Mouse (Mus musculus): ENCODE data around the gene Hp1bp3. TPM values are rescaled to one million over a fixed set of nuclear protein-coding genes. Genes with fewer than 3 reads are reported as not detected.

The Hp1bp3 gene
- polyA plus RNA-seq (2012; rRNA removed), result 33.5 and 34.2 TPM in 2 replicates

- peak; percentile 39 to 64 for DNase-seq (ENCODE audit: low read depth in 1 of 2, low spot score in 2 of 2)
- Histone ChIP-seq H3K4me3 (ENCODE audit: extremely low read depth, insufficient read depth, insufficient read length) (peak within 1 kb of the TSS; percentile 98), H3K36me3 (ENCODE audit: control insufficient read depth, insufficient read depth, low read length) (no peaks in the 10 kb centered on the region), H3K27ac (ENCODE audit: insufficient read depth, low read length) (peak within 1 kb of the TSS; percentile 96), H3K27me3 (ENCODE audit: control insufficient read depth, insufficient read depth, low read length) (no peaks in the 10 kb centered on the region), H3K4me1 (ENCODE audit: control insufficient read depth, insufficient read depth, insufficient read length) (peaks cover 12% of the 10 kb centered on the region)
- under 1% methylated on average over 79 of the region's 84 CpGs for WGBS
- TF ChIP-seq POLR2A (IDR thresholded peaks at IDR 0.05; ENCODE audit: low read depth, low read length) (peak; percentile 50; the same call in 1 of the 2 replicates), CTCF (IDR thresholded peaks at IDR 0.05; ENCODE audit: extremely low read depth, insufficient read depth, insufficient read length, insufficient replicate concordance) (no peak)
These were observed at the start of gene Hp1bp3 for GRCm38 (mm10) chr4:138216200-138216890. Gene Hp1bp3 (plus strand): TSS chr4:138216296.

GRCm38 (mm10) chr4:138166519-138166918, 49.6 kb upstream of the Hp1bp3 start:
- H3K4me1 ChIP-seq (ENCODE audit: control insufficient read depth, insufficient read depth, insufficient read length), result no peaks in the 10 kb centered on the region
- WGBS, result 90% methylated on average over 10 of the region's 10 CpGs
- no peak for TF ChIP-seq CTCF (IDR thresholded peaks at IDR 0.05; ENCODE audit: extremely low read depth, insufficient read depth, insufficient read length, insufficient replicate concordance)
- TF ChIP-seq POLR2A (IDR thresholded peaks at IDR 0.05; ENCODE audit: low read depth, low read length), result no peak
- no peaks in the 10 kb centered on the region for H3K27me3 ChIP-seq (ENCODE audit: control insufficient read depth, insufficient read depth, low read length)
- H3K27ac ChIP-seq (ENCODE audit: insufficient read depth, low read length), result no peak overlapping the region
- peaks cover 41% of the 10 kb centered on the region for H3K36me3 ChIP-seq (ENCODE audit: control insufficient read depth, insufficient read depth, low read length)
- no peak overlapping the region for H3K4me3 ChIP-seq (ENCODE audit: extremely low read depth, insufficient read depth, insufficient read length)
- DNase-seq (ENCODE audit: low read depth in 1 of 2, low spot score in 2 of 2), result no peak

DNA sequence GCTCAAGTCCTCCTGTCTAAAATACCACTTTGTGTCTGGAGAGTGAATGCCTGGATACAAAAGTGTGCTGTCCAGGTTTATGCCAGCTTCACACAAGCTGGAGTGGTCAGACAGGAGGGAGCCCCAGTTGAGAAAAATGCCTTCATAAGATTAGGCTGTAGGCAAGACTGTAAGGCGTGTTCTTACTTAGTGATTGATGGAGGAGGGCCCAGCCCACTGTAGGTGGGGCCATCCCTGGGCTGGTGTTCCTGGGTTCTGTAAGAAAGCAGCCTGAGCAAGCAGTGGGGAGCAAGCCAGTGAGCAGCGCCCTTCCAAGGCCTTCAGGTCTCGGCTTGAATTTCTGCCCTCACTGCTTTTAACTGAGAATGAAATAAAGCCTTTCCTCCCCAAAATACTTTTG, 47.9 kb upstream of the Hp1bp3 start:
- Histone ChIP-seq H3K4me1 (ENCODE audit: control insufficient read depth, insufficient read depth, insufficient read length) (no peaks in the 10 kb centered on the region), H3K27me3 (ENCODE audit: control insufficient read depth, insufficient read depth, low read length) (no peaks in the 10 kb centered on the region)
- no peak for TF ChIP-seq POLR2A (IDR thresholded peaks at IDR 0.05; ENCODE audit: low read depth, low read length)
- TF ChIP-seq CTCF (IDR thresholded peaks at IDR 0.05; ENCODE audit: extremely low read depth, insufficient read depth, insufficient read length, insufficient replicate concordance), result no peak

GRCm38 (mm10) chr4:138169420-138169819, 46.7 kb upstream of the Hp1bp3 start:
- H3K4me3 ChIP-seq (ENCODE audit: extremely low read depth, insufficient read depth, insufficient read length), result no peak overlapping the region
- no peak for TF ChIP-seq POLR2A (IDR thresholded peaks at IDR 0.05; ENCODE audit: low read depth, low read length)
- H3K27ac ChIP-seq (ENCODE audit: insufficient read depth, low read length), result no peak overlapping the region
- DNase-seq (ENCODE audit: low read depth in 1 of 2, low spot score in 2 of 2), result no peak
- peaks cover 41% of the 10 kb centered on the region for H3K36me3 ChIP-seq (ENCODE audit: control insufficient read depth, insufficient read depth, low read length)
- no peaks in the 10 kb centered on the region for H3K4me1 ChIP-seq (ENCODE audit: control insufficient read depth, insufficient read depth, insufficient read length)
- WGBS, result 94% methylated on average over 4 of the region's 4 CpGs
- no peaks in the 10 kb centered on the region for H3K27me3 ChIP-seq (ENCODE audit: control insufficient read depth, insufficient read depth, low read length)

More for the DNA sequence above, 47.9 kb upstream of the Hp1bp3 start:
- Histone ChIP-seq H3K36me3 (ENCODE audit: control insufficient read depth, insufficient read depth, low read length) (peaks cover 44% of the 10 kb centered on the region), H3K27ac (ENCODE audit: insufficient read depth, low read length) (no peak overlapping the region), H3K4me3 (ENCODE audit: extremely low read depth, insufficient read depth, insufficient read length) (no peak overlapping the region)
- DNase-seq (ENCODE audit: low read depth in 1 of 2, low spot score in 2 of 2), result no peak
- WGBS, result 94% methylated on average over 3 of the region's 3 CpGs

DNA sequence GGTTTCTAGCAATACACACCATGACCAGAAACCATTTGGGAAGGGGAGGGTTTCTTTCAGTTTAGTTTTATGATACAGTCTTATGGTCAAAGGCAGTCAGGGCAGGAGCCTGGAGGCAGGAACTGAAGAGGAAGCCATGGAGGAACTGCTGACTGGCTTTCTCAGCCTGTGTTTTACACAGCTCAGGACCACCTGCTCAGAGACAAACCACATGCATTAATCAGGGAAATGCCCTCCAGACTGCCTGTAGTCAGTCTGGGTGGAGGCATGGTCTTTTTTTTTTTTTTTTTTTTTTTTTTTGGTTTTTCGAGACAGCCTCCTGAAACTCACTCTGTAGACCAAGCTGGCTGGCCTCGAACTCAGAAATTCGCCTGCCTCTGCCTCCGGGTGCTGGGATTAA, 43.4 kb upstream of the Hp1bp3 start:
- no peak overlapping the region for H3K27ac ChIP-seq (ENCODE audit: insufficient read depth, low read length)
- peaks cover 37% of the 10 kb centered on the region for H3K36me3 ChIP-seq (ENCODE audit: control insufficient read depth, insufficient read depth, low read length)
- no peak for DNase-seq (ENCODE audit: low read depth in 1 of 2, low spot score in 2 of 2)
- H3K4me1 ChIP-seq (ENCODE audit: control insufficient read depth, insufficient read depth, insufficient read length), result no peaks in the 10 kb centered on the region
- H3K4me3 ChIP-seq (ENCODE audit: extremely low read depth, insufficient read depth, insufficient read length), result no peak overlapping the region
- TF ChIP-seq POLR2A (IDR thresholded peaks at IDR 0.05; ENCODE audit: low read depth, low read length) (no peak), CTCF (IDR thresholded peaks at IDR 0.05; ENCODE audit: extremely low read depth, insufficient read depth, insufficient read length, insufficient replicate concordance) (no peak)
- WGBS, result 64% methylated on average over 4 of the region's 4 CpGs
- H3K27me3 ChIP-seq (ENCODE audit: control insufficient read depth, insufficient read depth, low read length), result no peaks in the 10 kb centered on the region

DNA sequence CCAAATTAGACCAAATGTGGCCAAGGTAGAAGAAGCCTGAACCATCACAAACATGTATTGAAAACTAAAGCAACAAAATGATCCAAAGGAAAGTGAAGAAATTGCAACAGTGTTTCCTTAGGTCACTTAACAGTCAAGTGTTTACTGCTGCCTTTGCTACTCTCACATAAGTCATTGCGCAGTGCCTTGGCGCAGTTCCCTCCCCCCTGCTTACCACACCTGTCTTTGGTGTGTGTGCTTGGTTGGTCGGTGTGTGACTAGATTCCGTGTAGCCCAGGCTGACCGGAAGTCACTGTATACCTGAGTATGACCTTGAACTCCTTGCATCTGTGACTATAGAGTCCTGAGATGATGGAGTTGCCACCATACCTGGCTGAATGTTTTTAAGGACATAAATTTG, 36.7 kb upstream of the Hp1bp3 start:
- no peak overlapping the region for H3K4me3 ChIP-seq (ENCODE audit: extremely low read depth, insufficient read depth, insufficient read length)
- no peaks in the 10 kb centered on the region for H3K27me3 ChIP-seq (ENCODE audit: control insufficient read depth, insufficient read depth, low read length)
- no peak for TF ChIP-seq POLR2A (IDR thresholded peaks at IDR 0.05; ENCODE audit: low read depth, low read length)
- no peak for TF ChIP-seq CTCF (IDR thresholded peaks at IDR 0.05; ENCODE audit: extremely low read depth, insufficient read depth, insufficient read length, insufficient replicate concordance)
- 94% methylated on average over 5 of the region's 5 CpGs for WGBS
- no peaks in the 10 kb centered on the region for H3K4me1 ChIP-seq (ENCODE audit: control insufficient read depth, insufficient read depth, insufficient read length)
- peaks cover 50% of the 10 kb centered on the region for H3K36me3 ChIP-seq (ENCODE audit: control insufficient read depth, insufficient read depth, low read length)
- no peak overlapping the region for H3K27ac ChIP-seq (ENCODE audit: insufficient read depth, low read length)
- no peak for DNase-seq (ENCODE audit: low read depth in 1 of 2, low spot score in 2 of 2)

GRCm38 (mm10) chr4:138180719-138181118, 35.4 kb upstream of the Hp1bp3 start:
- TF ChIP-seq CTCF (IDR thresholded peaks at IDR 0.05; ENCODE audit: extremely low read depth, insufficient read depth, insufficient read length, insufficient replicate concordance) (no peak), POLR2A (IDR thresholded peaks at IDR 0.05; ENCODE audit: low read depth, low read length) (no peak)
- WGBS, result 90% methylated on average over 4 of the region's 4 CpGs
- Histone ChIP-seq H3K4me1 (ENCODE audit: control insufficient read depth, insufficient read depth, insufficient read length) (no peaks in the 10 kb centered on the region), H3K27me3 (ENCODE audit: control insufficient read depth, insufficient read depth, low read length) (no peaks in the 10 kb centered on the region), H3K27ac (ENCODE audit: insufficient read depth, low read length) (no peak overlapping the region), H3K36me3 (ENCODE audit: control insufficient read depth, insufficient read depth, low read length) (peaks cover 48% of the 10 kb centered on the region), H3K4me3 (ENCODE audit: extremely low read depth, insufficient read depth, insufficient read length) (no peak overlapping the region)
- no peak for DNase-seq (ENCODE audit: low read depth in 1 of 2, low spot score in 2 of 2)

Data from spleen, adult 2 months (tissue).